In the genomic region with DNA sequence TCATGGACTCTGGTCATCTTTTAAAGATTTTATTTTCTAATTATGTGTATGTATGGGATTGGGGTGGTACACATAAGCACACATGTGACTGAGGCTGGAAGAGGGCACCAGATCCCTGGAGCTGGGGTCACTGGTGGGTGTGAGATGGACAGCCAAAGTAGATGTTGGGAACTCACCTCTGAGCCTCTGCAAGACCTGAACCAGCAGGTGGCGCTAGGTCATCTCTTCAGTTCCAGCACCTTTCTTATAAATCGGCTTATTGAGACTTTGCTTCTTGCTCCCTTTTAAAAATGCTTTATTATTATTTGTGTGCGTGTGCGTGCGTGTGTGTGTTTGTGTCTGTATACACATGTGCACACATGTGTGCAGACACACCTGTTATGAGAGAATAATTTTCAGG, we compare ENCODE assay signal across 10 mouse cellular contexts.
DNase-seq lines count a peak whose midpoint lies in the region; ATAC-seq and TF ChIP-seq lines count a peak whose summit lies in the region.
"Had no signal": no experiment of that assay in that cellular context is flagged by ENCODE, and none has a peak within 500 bp of the region (broad histone marks: within the 10 kb centered on the region; RNA-seq: fewer than 3 reads in every experiment).

No protein-coding gene starts in this region.

- H3K27ac ChIP-seq in spleen, adult 2 months (ENCODE audit: insufficient read depth, low read length): no peak overlapping the region
- no peak overlapping the region for H3K27ac ChIP-seq in cerebellum, adult 2 months (ENCODE audit: insufficient read depth, low read length)
- H3K27ac ChIP-seq in kidney, postnatal 0 days: no peak overlapping the region
- H3K27ac ChIP-seq: embryonic facial prominence, embryonic 13.5 days; limb, embryonic 13.5 days had no signal

- H3K36me3 ChIP-seq in spleen, adult 2 months (ENCODE audit: control insufficient read depth, insufficient read depth, low read length): no peaks in the 10 kb centered on the region
- no peaks in the 10 kb centered on the region for H3K36me3 ChIP-seq in kidney, postnatal 0 days (ENCODE audit: insufficient read depth, low read length)
- H3K36me3 ChIP-seq: embryonic facial prominence, embryonic 13.5 days; limb, embryonic 13.5 days had no signal

- no peak overlapping the region for H3K4me2 ChIP-seq in kidney, postnatal 0 days (ENCODE audit: low read length)
- H3K4me2 ChIP-seq: embryonic facial prominence, embryonic 13.5 days; limb, embryonic 13.5 days had no signal

- TF ChIP-seq POLR2A in spleen, adult 2 months (IDR thresholded peaks at IDR 0.05; ENCODE audit: low read depth, low read length): no peak
- no peak for TF ChIP-seq POLR2A in cerebellum, adult 2 months (IDR thresholded peaks at IDR 0.05; ENCODE audit: borderline replicate concordance, insufficient read depth, low read length)

- no peak for ATAC-seq in kidney, postnatal 0 days (replicated peaks; ENCODE audit: low FRiP score, low read depth)
- peak; percentile 78 for ATAC-seq in megakaryocyte progenitor cell, adult 5-6 weeks (replicated peaks; ENCODE audit: poor library complexity)

- DNase-seq in gastrocnemius, postnatal 10 days: peak; percentile 38
- DNase-seq in gastrocnemius, postnatal 14 days: no peak
- peak; percentile 8 to 36 for DNase-seq in spleen, adult 2 months (ENCODE audit: low read depth in 1 of 2, low spot score in 2 of 2)
- no peak for DNase-seq in spleen, adult 12 weeks (ENCODE audit: low spot score)
- peak; percentile 33 to 43 for DNase-seq in cerebellum, adult 2 months
- peak; percentile 54 for DNase-seq in kidney, postnatal 0 days (ENCODE audit: low spot score)
- peak; percentile 66 for DNase-seq in thymus, postnatal 14 days

- H3K9ac ChIP-seq in kidney, postnatal 0 days (ENCODE audit: low read depth, low read length): no peak overlapping the region
- H3K9ac ChIP-seq: embryonic facial prominence, embryonic 13.5 days; limb, embryonic 13.5 days had no signal

- no peaks in the 10 kb centered on the region for H3K27me3 ChIP-seq in spleen, adult 2 months (ENCODE audit: control insufficient read depth, insufficient read depth, low read length)
- no peaks in the 10 kb centered on the region for H3K27me3 ChIP-seq in cerebellum, adult 2 months (ENCODE audit: control insufficient read depth, insufficient read depth, low read length)
- H3K27me3 ChIP-seq in kidney, postnatal 0 days (ENCODE audit: insufficient read depth, low read length): no peaks in the 10 kb centered on the region

- no peak overlapping the region for H3K4me3 ChIP-seq in spleen, adult 2 months (ENCODE audit: extremely low read depth, insufficient read depth, insufficient read length)
- H3K4me3 ChIP-seq in cerebellum, adult 2 months (replicated peaks; ENCODE audit: insufficient read depth, low read depth, low read length): no peak overlapping the region
- H3K4me3 ChIP-seq in kidney, postnatal 0 days (replicated peaks; ENCODE audit: low read depth, low read length): no peak overlapping the region
- H3K4me3 ChIP-seq: embryonic facial prominence, embryonic 13.5 days; limb, embryonic 13.5 days had no signal

- H3K9me3 ChIP-seq in kidney, postnatal 0 days (replicated peaks; ENCODE audit: low read length): no peaks in the 10 kb centered on the region
- H3K9me3 ChIP-seq: embryonic facial prominence, embryonic 13.5 days; limb, embryonic 13.5 days had no signal

- intact Hi-C loops in gastrocnemius, postnatal 14 days (cut with DNase I; ENCODE audit: low total_unique reads): no loop called here

- WGBS in spleen, adult 2 months: 13% methylated on average over 5 of the region's 5 CpGs
- WGBS in cerebellum, adult 2 months: 30% methylated on average over 5 of the region's 5 CpGs
- WGBS in kidney, postnatal 0 days: 16% methylated on average over 5 of the region's 5 CpGs

- peak; percentile 52; the same call in 1 of the 2 replicates for TF ChIP-seq CTCF in spleen, adult 2 months (IDR thresholded peaks at IDR 0.05; ENCODE audit: extremely low read depth, insufficient read depth, insufficient read length, insufficient replicate concordance)
- TF ChIP-seq CTCF in cerebellum, adult 2 months (IDR thresholded peaks at IDR 0.05; ENCODE audit: borderline replicate concordance, insufficient read depth, low read depth, low read length): peak; percentile 67; the same call in 1 of the 2 replicates
- peak; percentile 77 for TF ChIP-seq CTCF in kidney, postnatal 0 days (IDR thresholded peaks at IDR 0.05; ENCODE audit: low read depth)

- H3K4me1 ChIP-seq in spleen, adult 2 months (ENCODE audit: control insufficient read depth, insufficient read depth, insufficient read length): no peaks in the 10 kb centered on the region
- no peaks in the 10 kb centered on the region for H3K4me1 ChIP-seq in cerebellum, adult 2 months (ENCODE audit: control insufficient read depth, insufficient read depth, low read length)
- no peaks in the 10 kb centered on the region for H3K4me1 ChIP-seq in kidney, postnatal 0 days (replicated peaks; ENCODE audit: insufficient read depth, low read length)
- H3K4me1 ChIP-seq: embryonic facial prominence, embryonic 13.5 days; limb, embryonic 13.5 days had no signal

Comparison
In these comparisons a context has a peak if more than half of its experiments do, and no peak if none do; other contexts are left out.
1. DNase-seq: peak in gastrocnemius, postnatal 10 days (single experiment), spleen, adult 2 months (2 of 2), cerebellum, adult 2 months (2 of 2), kidney, postnatal 0 days (single experiment) and thymus, postnatal 14 days (single experiment); none in gastrocnemius, postnatal 14 days (single experiment) and spleen, adult 12 weeks (single experiment).
2. Peak in every context shown above with its lines, with median percentiles within 50 percentile points of each other: CTCF ChIP-seq.